Mouse (Mus musculus) embryonic facial prominence, embryonic 13.5 days (tissue): ENCODE results near the gene Psmb2. TPM values are rescaled to one million over a fixed set of nuclear protein-coding genes. Genes with fewer than 3 reads are reported as not detected.
A peak's percentile ranks its signal among the peaks of the same experiment; 100 is the strongest.

Experiments used
- ATAC-seq: fragments of 200-750 bp; cut with Nextera tagmentation; 2 replicates; pipeline ENCODE4 v1.8.0; 2017; ENCODE audit warnings: low read depth; ENCODE audit not compliant: insufficient number of reproducible peaks, insufficient read depth, low FRiP score, low TSS enrichment
- H3K27ac ChIP-seq: fragments of 300-500 bp; sonication (generic); 2 replicates; pipeline ENCODE4 v1.5.1; 2015; ENCODE audit warnings: moderate library complexity, mild to moderate bottlenecking, inconsistent platforms
- H3K27me3 ChIP-seq: fragments of 300-500 bp; sonication (generic); 2 replicates; pipeline ENCODE4 v1.6.1; 2015; ENCODE audit warnings: mild to moderate bottlenecking, inconsistent platforms
- H3K36me3 ChIP-seq: fragments of 300-500 bp; sonication (generic); 2 replicates; pipeline ENCODE4 v1.6.1; 2015; ENCODE audit warnings: mild to moderate bottlenecking, inconsistent platforms
- H3K4me1 ChIP-seq: fragments of 300-500 bp; sonication (generic); 2 replicates; pipeline ENCODE4 v1.6.1; 2015; ENCODE audit warnings: inconsistent platforms
- H3K4me2 ChIP-seq: fragments of 300-500 bp; sonication (generic); 2 replicates; pipeline ENCODE4 v1.6.1; 2015; ENCODE audit warnings: moderate library complexity, mild to moderate bottlenecking, inconsistent platforms
- H3K4me3 ChIP-seq: fragments of 300-500 bp; sonication (generic); 2 replicates; pipeline ENCODE4 v1.5.1; 2015; ENCODE audit warnings: mild to moderate bottlenecking, inconsistent platforms
- H3K9ac ChIP-seq: fragments of 300-500 bp; sonication (generic); 2 replicates; pipeline ENCODE4 v1.6.1; 2015; ENCODE audit warnings: mild to moderate bottlenecking, inconsistent platforms
- H3K9me3 ChIP-seq: fragments of 300-500 bp; sonication (generic); 2 replicates; pipeline ENCODE4 v1.6.1; 2016; ENCODE audit warnings: inconsistent platforms
- WGBS: fragments of 180-500 bp; shearing (Covaris S2); methylation state at CpG from one replicate; pipeline ENCODE4 v1.1.7; 2015; ENCODE audit warnings: mixed read lengths; 5-methylcytosine and 5-hydroxymethylcytosine counted together
- polyA plus RNA-seq: library from polyadenylated mRNA; unstranded; fragments of >200 nt; fragmentation: Nextera tagmentation; extraction: Ambion mirVana; gene quantifications from 2 replicates; pipeline ENCODE4 v1.2.1, GENCODE M21; 2015

Psmb2 gene
- polyA plus RNA-seq, 1 experiment from 2014 or later = 482 TPM

DNA sequence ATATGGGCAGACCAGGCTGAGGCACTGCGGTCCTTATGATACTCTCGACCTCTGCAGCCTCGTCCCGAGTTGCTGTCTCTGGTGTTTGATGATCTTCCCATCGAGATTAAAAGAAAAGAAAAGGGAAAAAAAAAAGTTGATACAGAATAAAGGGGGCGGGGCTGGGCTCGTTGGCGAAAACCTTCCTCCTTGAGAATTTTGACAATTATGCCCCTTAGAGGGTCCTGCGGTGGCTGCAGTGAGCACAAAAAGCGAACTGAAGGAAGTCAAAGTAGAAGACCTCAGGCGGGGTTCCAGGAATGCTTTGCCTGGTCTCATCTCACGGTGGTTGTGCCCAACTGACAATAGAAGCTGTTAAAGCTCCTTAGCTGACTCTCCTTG, 76.8 kb downstream of the Psmb2 start:
- under 1% methylated on average over 12 of the region's 12 CpGs for WGBS
- peak overlapping the region; percentile 93 for H3K4me3 ChIP-seq
- no peaks in the 10 kb centered on the region for H3K27me3 ChIP-seq
- peak overlapping the region; percentile 100 for H3K4me2 ChIP-seq
- ATAC-seq = no peak
- peak overlapping the region; percentile 95; the same call in 1 of the 2 replicates for H3K27ac ChIP-seq
- peaks cover 42% of the 10 kb centered on the region for H3K4me1 ChIP-seq
- H3K9ac ChIP-seq = peak overlapping the region; percentile 85
- peaks cover 23% of the 10 kb centered on the region for H3K36me3 ChIP-seq
- H3K9me3 ChIP-seq = no peaks in the 10 kb centered on the region

DNA sequence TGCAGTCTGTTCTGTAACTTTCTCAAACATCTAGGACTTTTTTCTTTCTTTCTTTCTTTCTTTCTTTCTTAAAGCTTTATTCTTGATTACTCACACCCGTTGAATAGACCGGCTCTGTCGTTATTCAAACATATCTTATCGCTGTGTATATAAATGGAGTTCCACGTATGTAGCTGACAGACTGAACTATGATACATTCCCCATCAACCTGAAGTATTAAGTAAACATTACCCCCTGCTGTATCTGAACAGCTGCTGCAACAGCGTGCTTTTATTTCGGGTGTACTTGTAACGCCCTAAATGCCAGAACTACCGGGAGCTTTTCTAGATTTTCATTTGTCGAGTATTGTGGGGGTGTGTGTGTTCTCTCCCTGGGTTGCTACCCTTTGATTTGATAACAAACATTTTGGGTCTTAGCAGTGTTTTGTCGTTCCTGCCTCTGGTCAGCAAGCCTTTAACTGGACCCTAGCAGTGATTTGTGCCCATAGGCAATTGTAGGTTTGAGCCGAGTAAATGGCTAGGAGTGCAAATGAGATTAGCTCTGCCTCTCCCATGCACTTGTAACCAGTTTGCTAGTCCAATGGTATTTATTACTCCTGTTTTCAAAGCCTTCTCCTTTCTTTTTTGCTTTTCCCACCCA, 77.4 kb downstream of the Psmb2 start:
- Histone ChIP-seq H3K4me2 (peak overlapping the region; percentile 100), H3K9me3 (no peaks in the 10 kb centered on the region), H3K9ac (peak overlapping the region; percentile 40; the same call in 1 of the 2 replicates), H3K27me3 (no peaks in the 10 kb centered on the region), H3K4me1 (peaks cover 37% of the 10 kb centered on the region), H3K4me3 (peak overlapping the region; percentile 93), H3K27ac (no peak overlapping the region), H3K36me3 (peaks cover 23% of the 10 kb centered on the region)
- 52% methylated on average over 12 of the region's 12 CpGs for WGBS
- no peak for ATAC-seq

DNA sequence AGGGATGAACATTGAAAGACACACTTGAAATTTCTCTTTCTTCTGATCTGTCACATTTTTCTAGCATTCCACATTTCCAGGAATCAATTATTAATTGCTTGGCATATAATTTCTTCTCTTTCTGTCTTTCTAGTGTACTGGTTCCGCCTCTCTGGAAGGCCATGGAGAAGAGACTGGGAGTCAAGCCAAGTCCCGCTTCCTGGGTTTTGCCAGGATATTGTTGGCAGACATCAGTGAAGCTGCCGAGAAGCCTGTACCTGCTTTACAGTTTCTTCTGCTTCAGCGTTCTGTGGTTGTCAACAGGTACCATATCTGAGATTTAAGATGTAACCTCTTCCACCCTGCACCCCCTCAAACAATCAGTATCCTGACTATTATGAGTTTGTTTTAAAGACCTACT, 79.3 kb downstream of the Psmb2 start:
- Histone ChIP-seq H3K36me3 (peaks cover 27% of the 10 kb centered on the region), H3K4me1 (peaks cover 20% of the 10 kb centered on the region), H3K27me3 (no peaks in the 10 kb centered on the region), H3K4me2 (no peak overlapping the region), H3K4me3 (no peak overlapping the region), H3K9me3 (no peaks in the 10 kb centered on the region), H3K9ac (no peak overlapping the region), H3K27ac (no peak overlapping the region)
- ATAC-seq = no peak
- 84% methylated on average over 4 of the region's 4 CpGs for WGBS

DNA sequence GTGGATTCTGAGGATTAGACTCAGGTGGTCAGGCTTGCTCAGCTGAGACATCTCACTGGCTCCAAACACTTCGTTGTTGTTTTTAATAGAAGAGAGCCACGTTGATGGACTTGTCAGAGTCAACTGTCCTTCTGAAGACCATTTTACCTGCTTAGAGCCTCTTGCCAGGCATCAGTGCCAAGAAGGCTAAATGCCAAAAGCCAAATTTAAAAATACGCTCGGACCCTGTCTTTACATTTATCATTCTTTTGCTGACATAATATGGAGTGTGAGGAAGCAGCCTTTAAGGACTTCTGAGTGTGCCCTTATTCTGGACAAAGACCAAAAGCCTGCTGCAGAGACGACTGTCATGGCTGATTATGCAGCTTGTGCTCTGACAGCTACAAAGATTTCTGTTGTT, 80.9 kb downstream of the Psmb2 start:
- WGBS = 83% methylated on average over 5 of the region's 5 CpGs
- no peak for ATAC-seq

More for the DNA sequence above, 80.9 kb downstream of the Psmb2 start:
- Histone ChIP-seq H3K9me3 (no peaks in the 10 kb centered on the region), H3K4me3 (no peak overlapping the region), H3K27me3 (no peaks in the 10 kb centered on the region), H3K27ac (no peak overlapping the region), H3K4me1 (peaks cover 10% of the 10 kb centered on the region), H3K4me2 (no peak overlapping the region), H3K36me3 (peaks cover 31% of the 10 kb centered on the region), H3K9ac (no peak overlapping the region)

Other genes starting within 250 kb of the Psmb2 start
- 20.1 and 24.9 TPM in 2 replicates for gene Ago3, start 248.1 kb upstream of the Psmb2 start, polyA plus RNA-seq
- gene Ago1, start 209.0 kb upstream of the Psmb2 start, polyA plus RNA-seq = 7.4 and 8.1 TPM in 2 replicates
- gene Ago4, start 144.2 kb upstream of the Psmb2 start, polyA plus RNA-seq = 3.9 and 4.0 TPM in 2 replicates
- 48.1 and 49.7 TPM in 2 replicates for gene Clspn, start 120.7 kb upstream of the Psmb2 start, polyA plus RNA-seq
- 5.0 and 5.6 TPM in 2 replicates for gene 5730409E04Rik, start 67.8 kb upstream of the Psmb2 start, polyA plus RNA-seq
- 0.17 TPM in 1 of 2 replicates, not detected in the other for gene Tfap2e, start 58.6 kb downstream of the Psmb2 start, polyA plus RNA-seq
- 29.5 and 30.7 TPM in 2 replicates for gene Ncdn, start 75.8 kb downstream of the Psmb2 start, polyA plus RNA-seq
- 15.9 and 17.4 TPM in 2 replicates for gene AU040320, start 75.9 kb downstream of the Psmb2 start, polyA plus RNA-seq